Mouse (Mus musculus) spleen, adult 2 months (tissue): ENCODE data around the gene Ydjc. TPM values are rescaled to one million over a fixed set of nuclear protein-coding genes. Genes with fewer than 3 reads are reported as not detected.

ENCODE experiments used
- DNase-seq, 2 experiments: peaks; one replicate each; pipeline versions ENCODE4 v3.0.0 to v3.0.0-alpha.2; 2012 to 2021; ENCODE audit warnings: low spot score in 2 of 2, low read depth in 1 of 2
- H3K27ac ChIP-seq: fragments of 200-500 bp; 2 replicates; pipeline ENCODE4 v1.5.1; 2012; ENCODE audit warnings: low read length, inconsistent platforms; ENCODE audit not compliant: insufficient read depth
- H3K27me3 ChIP-seq: fragments of 200-500 bp; 2 replicates; pipeline ENCODE4 v1.6.1; 2012; ENCODE audit warnings: mild to moderate bottlenecking, moderate library complexity, low read length, inconsistent platforms; ENCODE audit not compliant: control insufficient read depth, insufficient read depth
- H3K36me3 ChIP-seq: fragments of 200-500 bp; 2 replicates; pipeline ENCODE4 v1.6.1; 2012; ENCODE audit warnings: mild to moderate bottlenecking, low read length, inconsistent platforms; ENCODE audit not compliant: control insufficient read depth, insufficient read depth
- H3K4me1 ChIP-seq: fragments of 200-500 bp; 2 replicates; pipeline ENCODE4 v1.6.1; 2011; ENCODE audit warnings: inconsistent platforms; ENCODE audit not compliant: control insufficient read depth, insufficient read depth, insufficient read length
- H3K4me3 ChIP-seq: fragments of 200-500 bp; 2 replicates; pipeline ENCODE4 v1.5.1; 2011; ENCODE audit warnings: mild to moderate bottlenecking, inconsistent platforms; ENCODE audit not compliant: insufficient read depth, insufficient read length; ENCODE audit errors: extremely low read depth
- CTCF ChIP-seq: fragments of 200-500 bp; IDR thresholded peaks from 2 replicates; pipeline ENCODE4 v1.5.1; 2011; ENCODE audit warnings: mild to moderate bottlenecking, inconsistent platforms; ENCODE audit not compliant: insufficient read depth, insufficient read length, insufficient replicate concordance; ENCODE audit errors: extremely low read depth
- POLR2A ChIP-seq: fragments of 200-500 bp; IDR thresholded peaks from 2 replicates; pipeline ENCODE4 v1.6.1; 2011; ENCODE audit warnings: low read depth, low read length, inconsistent platforms
- WGBS: fragments of 180-500 bp; shearing (Covaris S2); methylation state at CpG from one replicate; pipeline ENCODE4 v1.1.7; 2018; 5-methylcytosine and 5-hydroxymethylcytosine counted together
- polyA plus RNA-seq: library from polyadenylated mRNA; depleted of rRNA; stranded (reverse); fragments of >200 nt; gene quantifications from 2 replicates; pipeline ENCODE4 v1.2.3, GENCODE M21; 2012; rRNA removed

Ydjc gene
- 13.1 and 19.9 TPM in 2 replicates for polyA plus RNA-seq

DNA sequence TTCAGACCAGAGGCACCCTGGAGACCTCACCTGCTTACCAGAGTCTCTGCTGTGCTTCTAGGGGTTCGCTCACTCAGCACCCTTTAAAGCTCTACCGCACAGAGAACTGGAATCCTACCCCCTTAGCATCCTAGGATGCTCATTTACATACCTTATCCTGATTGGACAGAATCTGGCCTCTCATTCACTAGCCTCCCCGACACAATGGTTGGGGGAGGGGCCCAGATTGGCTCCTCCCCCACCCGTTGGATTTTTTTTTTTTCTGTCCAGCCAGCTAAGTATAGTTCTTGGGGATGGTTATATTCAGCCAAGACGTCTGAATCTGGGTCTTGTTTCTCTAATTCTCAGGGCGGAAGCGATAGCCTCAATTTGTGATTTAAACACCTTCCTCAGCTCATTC lies at the start of gene Ydjc:
Ydjc (plus strand) TSS at position 283 of the 400 bp plus-strand sequence.
- no peak within 1 kb of the TSS for H3K4me3 ChIP-seq
- 48% methylated on average over 7 of the region's 7 CpGs for WGBS
- TF ChIP-seq POLR2A (no peak), CTCF (no peak)
- no peaks in the 10 kb centered on the region for H3K36me3 ChIP-seq
- no peak for DNase-seq
- H3K27ac ChIP-seq: no peak within 1 kb of the TSS
- H3K4me1 ChIP-seq: peaks cover 6% of the 10 kb centered on the region
- no peaks in the 10 kb centered on the region for H3K27me3 ChIP-seq

DNA sequence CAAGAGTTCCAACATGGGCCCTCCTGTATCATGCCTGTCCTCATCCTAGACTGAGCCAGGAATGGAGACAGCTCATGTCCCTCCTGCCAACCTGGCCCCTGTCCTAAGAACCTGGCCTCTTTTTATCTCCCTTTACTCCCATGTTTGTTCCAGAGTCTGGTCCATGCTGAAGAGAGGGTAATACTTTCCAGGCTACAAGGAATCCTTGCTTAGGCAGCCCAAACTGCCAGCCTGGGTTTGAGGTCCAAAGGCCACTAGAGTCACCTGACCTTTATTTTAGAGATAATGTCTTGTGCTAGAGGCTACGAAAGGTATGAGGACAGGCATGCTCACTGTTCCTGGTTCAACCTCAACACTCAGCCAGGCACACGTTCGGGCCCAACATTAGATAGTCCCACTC lies 47.5 kb upstream of the Ydjc start:
- 98% methylated on average over 3 of the region's 3 CpGs for WGBS
- TF ChIP-seq CTCF (no peak), POLR2A (no peak)
- H3K4me3 ChIP-seq: no peak overlapping the region
- H3K27ac ChIP-seq: no peak overlapping the region
- peaks cover 47% of the 10 kb centered on the region for H3K36me3 ChIP-seq
- DNase-seq: no peak
- H3K27me3 ChIP-seq: no peaks in the 10 kb centered on the region
- no peaks in the 10 kb centered on the region for H3K4me1 ChIP-seq

DNA sequence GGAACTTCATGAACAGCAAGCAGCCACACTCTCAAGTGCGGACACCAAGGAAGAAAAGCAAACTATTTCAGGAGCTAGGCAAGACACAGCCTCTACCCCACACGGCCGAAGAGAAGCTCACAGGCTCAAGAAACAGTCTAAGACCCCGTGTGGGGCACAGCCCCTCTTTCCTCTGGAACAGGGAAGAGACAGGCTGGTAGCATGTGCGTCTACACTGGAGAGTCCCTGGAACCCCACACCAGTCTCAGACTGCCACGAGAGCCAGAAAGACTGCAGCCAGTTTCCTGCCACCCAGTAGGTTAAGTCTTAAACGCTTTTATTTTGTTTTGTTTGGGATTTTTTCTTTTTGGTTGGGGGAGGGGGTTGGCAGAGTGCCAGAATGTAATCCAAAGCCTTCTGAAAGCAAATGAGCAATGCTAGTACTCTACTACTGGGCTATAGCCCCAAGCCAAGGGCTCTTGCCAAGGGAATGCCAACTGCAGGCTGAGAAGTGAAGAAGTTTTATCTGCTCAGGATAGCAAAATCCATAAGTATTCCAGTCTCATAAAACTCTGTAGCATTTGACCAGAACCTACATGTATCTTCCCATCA lies 41.7 kb upstream of the Ydjc start:
- WGBS: 87% methylated on average over 7 of the region's 7 CpGs
- peaks cover 43% of the 10 kb centered on the region for H3K36me3 ChIP-seq

DNA sequence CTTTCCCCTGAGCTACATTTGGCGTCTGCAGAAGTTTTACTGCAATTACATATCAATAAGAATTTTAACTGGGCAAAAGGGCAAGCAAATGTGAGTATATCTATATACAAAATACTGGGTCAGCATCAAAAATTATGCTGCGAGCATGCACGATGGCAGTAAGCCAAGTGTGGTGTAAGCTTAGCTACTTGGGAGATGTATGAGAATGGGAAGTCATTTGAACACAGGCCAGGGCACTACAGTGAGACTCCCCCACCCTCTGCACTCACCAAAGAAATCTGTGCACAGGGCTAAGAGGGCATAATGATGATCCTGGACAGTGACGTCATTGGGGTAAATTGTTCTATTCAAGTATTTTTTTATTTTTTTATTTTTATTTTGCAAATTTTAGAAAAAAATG lies 39.8 kb upstream of the Ydjc start:
- DNase-seq: no peak
- no peak overlapping the region for H3K4me3 ChIP-seq
- H3K36me3 ChIP-seq: peaks cover 37% of the 10 kb centered on the region
- WGBS: 83% methylated on average over 4 of the region's 4 CpGs
- H3K27ac ChIP-seq: no peak overlapping the region
- H3K27me3 ChIP-seq: no peaks in the 10 kb centered on the region
- TF ChIP-seq POLR2A (no peak), CTCF (no peak)
- H3K4me1 ChIP-seq: no peaks in the 10 kb centered on the region

More for the DNA sequence above, 41.7 kb upstream of the Ydjc start:
- no peaks in the 10 kb centered on the region for H3K4me1 ChIP-seq
- no peak overlapping the region for H3K27ac ChIP-seq
- H3K27me3 ChIP-seq: no peaks in the 10 kb centered on the region
- no peak for DNase-seq
- no peak overlapping the region for H3K4me3 ChIP-seq
- TF ChIP-seq POLR2A (no peak), CTCF (no peak)

DNA sequence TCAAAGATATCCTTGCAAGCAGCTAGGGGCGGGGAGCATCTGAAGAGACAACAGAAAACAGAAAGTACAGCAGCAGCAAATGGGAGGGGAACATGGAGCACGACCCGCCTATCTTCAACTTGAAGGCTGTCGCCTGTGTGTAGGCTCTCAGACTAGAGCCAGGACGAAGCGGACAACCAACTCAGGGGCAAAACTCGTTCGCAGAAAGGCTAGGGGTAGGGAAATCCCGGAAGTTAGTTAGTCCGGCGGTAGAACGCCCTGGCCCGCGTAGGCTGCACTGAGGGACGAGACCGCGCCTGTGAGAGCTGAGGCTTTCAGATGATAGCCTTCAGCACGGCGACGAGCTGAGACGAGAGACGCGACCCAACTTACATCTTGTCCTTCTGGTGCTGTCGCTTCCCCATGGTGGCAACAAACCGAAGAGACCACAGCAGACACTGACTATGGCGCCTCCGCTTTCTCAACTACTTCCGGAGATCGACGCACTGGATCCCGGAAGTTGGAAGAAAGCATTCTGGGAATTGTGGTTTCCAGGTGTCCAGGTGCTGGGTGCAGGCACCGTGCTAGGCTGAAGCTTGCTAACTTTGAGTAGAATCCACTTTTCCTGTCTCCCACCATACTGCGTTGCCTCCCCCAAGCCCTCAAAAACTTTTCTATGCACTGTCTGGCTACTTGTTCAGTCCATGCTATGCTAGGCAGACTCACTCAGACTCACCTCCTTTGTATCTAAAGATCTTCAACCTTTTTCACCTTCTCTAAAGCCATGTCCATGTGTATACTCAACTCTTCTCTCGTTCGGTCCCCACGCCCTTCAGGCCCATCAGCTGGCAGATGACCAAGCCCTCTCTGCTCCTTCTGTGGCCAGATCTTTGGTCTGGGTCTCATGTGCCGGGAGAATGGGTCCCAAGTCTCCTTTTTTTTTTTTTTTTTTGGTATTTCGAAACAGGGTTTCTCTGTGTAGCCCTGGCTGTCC lies 33.4 kb upstream of the Ydjc start, which contains the start of gene Ppil2:
Ppil2 (minus strand) TSS at position 487 of the 973 bp plus-strand sequence.
- peak; percentile 53 to 67 for DNase-seq
- Histone ChIP-seq H3K36me3 (peaks cover 8% of the 10 kb centered on the region), H3K4me1 (peaks cover 7% of the 10 kb centered on the region; the same call in 1 of the 2 replicates), H3K27ac (peak within 1 kb of the TSS; percentile 68), H3K27me3 (no peaks in the 10 kb centered on the region), H3K4me3 (peak within 1 kb of the TSS; percentile 84)
- WGBS: 7% methylated on average over 38 of the region's 38 CpGs
- TF ChIP-seq POLR2A: peak; percentile 72
- TF ChIP-seq CTCF: no peak

DNA sequence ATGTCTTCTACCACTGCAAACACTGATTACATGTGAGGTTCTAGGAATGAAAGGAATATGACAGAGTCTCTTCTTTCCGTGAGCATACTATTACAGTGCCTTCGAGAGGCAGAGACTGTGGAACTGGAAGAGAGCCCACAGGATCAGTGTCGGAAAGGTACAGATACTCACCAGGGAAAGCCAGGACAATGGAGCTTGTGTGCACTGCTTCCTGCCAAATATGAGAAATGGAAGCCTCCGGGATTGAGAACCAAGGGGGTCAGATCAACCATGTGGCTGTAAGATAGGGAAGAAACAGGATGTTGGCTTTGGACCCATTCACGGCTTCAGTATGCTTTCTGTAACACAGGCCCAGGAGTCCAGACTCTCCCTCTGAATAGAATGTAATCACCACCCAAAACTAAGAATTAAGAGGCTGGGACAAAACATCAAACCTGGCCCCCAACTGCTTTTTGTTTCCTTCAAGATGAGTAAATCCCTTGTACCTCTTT lies 27.1 kb upstream of the Ydjc start:
- TF ChIP-seq CTCF (no peak), POLR2A (no peak)
- DNase-seq: no peak
- WGBS: 89% methylated on average over 5 of the region's 5 CpGs
- H3K4me1 ChIP-seq: no peaks in the 10 kb centered on the region
- no peak overlapping the region; the same call in 1 of the 2 replicates for H3K27ac ChIP-seq
- no peaks in the 10 kb centered on the region for H3K36me3 ChIP-seq
- no peaks in the 10 kb centered on the region for H3K27me3 ChIP-seq
- no peak overlapping the region for H3K4me3 ChIP-seq

DNA sequence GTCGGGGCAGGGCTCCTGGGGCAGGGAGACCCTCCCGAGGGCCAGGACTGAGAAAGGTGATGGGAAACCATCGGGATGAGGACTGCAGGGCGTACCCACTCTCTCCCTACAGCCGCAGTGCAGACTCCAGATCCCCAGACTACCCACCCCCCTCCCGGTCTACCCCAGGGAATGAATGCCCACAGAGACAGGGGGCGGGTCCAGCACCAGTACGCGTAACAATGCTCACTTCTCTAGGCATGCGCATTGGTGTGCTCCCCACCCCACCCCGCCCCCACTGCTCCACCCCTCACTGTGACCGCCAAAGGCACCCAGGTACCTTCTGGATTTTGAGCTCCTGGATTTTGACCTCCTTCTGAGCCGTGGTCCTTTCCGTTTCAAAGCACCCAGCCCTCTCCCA lies 22.9 kb upstream of the Ydjc start:
- no peaks in the 10 kb centered on the region for H3K27me3 ChIP-seq
- no peaks in the 10 kb centered on the region for H3K36me3 ChIP-seq
- H3K4me3 ChIP-seq: no peak overlapping the region
- H3K4me1 ChIP-seq: no peaks in the 10 kb centered on the region; the same call in 1 of the 2 replicates
- 92% methylated on average over 14 of the region's 14 CpGs for WGBS
- no peak for DNase-seq
- no peak overlapping the region for H3K27ac ChIP-seq
- TF ChIP-seq CTCF (no peak), POLR2A (no peak)
